ENCODE assay signal across 8 mouse cellular contexts in genomic region chr14:34616821-34617220, GRCm38 (mm10). TPM values are rescaled to one million over a fixed set of nuclear protein-coding genes. Genes with fewer than 3 reads are reported as not detected.
DNase-seq lines count a peak whose midpoint lies in the region; ATAC-seq lines count a peak whose summit lies in the region.

No protein-coding gene starts in this region.

- no peak overlapping the region for H3K4me2 ChIP-seq in heart, embryonic 14.5 days (ENCODE audit: low read length)
- H3K4me2 ChIP-seq in liver, embryonic 12.5 days: no peak overlapping the region
- H3K4me2 ChIP-seq in stomach, embryonic 14.5 days (replicated peaks; ENCODE audit: low read depth, low read length): no peak overlapping the region

- H3K4me3 ChIP-seq in forebrain, embryonic 10.5 days: no peak overlapping the region
- no peak overlapping the region for H3K4me3 ChIP-seq in heart, embryonic 14.5 days (ENCODE audit: control insufficient read depth in 1 of 2, insufficient read depth in 1 of 2, low read depth in 1 of 2, low read length in 2 of 2)
- no peak overlapping the region for H3K4me3 ChIP-seq in liver, embryonic 12.5 days
- H3K4me3 ChIP-seq in stomach, embryonic 14.5 days (ENCODE audit: low read depth, low read length): no peak overlapping the region

- WGBS in forebrain, embryonic 10.5 days: 5% methylated on average over 8 of the region's 8 CpGs
- WGBS in heart, embryonic 14.5 days: 2% methylated on average over 8 of the region's 8 CpGs
- WGBS in liver, embryonic 12.5 days (ENCODE audit: insufficient replicate concordance): 4% methylated on average over 8 of the region's 8 CpGs
- 3% methylated on average over 8 of the region's 8 CpGs for WGBS in stomach, embryonic 14.5 days

- H3K9ac ChIP-seq in heart, embryonic 14.5 days (ENCODE audit: low read length): no peak overlapping the region
- H3K9ac ChIP-seq in liver, embryonic 12.5 days: no peak overlapping the region
- no peak overlapping the region for H3K9ac ChIP-seq in stomach, embryonic 14.5 days (replicated peaks; ENCODE audit: low read depth, low read length)

- no peaks in the 10 kb centered on the region for H3K9me3 ChIP-seq in forebrain, embryonic 10.5 days
- no peaks in the 10 kb centered on the region for H3K9me3 ChIP-seq in heart, embryonic 14.5 days (ENCODE audit: control insufficient read depth, low read length)
- no peaks in the 10 kb centered on the region for H3K9me3 ChIP-seq in liver, embryonic 12.5 days (replicated peaks)
- no peaks in the 10 kb centered on the region for H3K9me3 ChIP-seq in stomach, embryonic 14.5 days (ENCODE audit: control insufficient read depth, low read depth, low read length)

- peaks cover 14% of the 10 kb centered on the region for H3K4me1 ChIP-seq in forebrain, embryonic 10.5 days
- peaks cover 7 to 21% of the 10 kb centered on the region in 2 experiments; a peak in 3 of 4 replicates for H3K4me1 ChIP-seq in heart, embryonic 14.5 days (ENCODE audit: control insufficient read depth in 2 of 2, insufficient read depth in 2 of 2, low read length in 2 of 2)
- H3K4me1 ChIP-seq in liver, embryonic 12.5 days: peaks cover 42% of the 10 kb centered on the region
- 0 out of 2 replicates have a peak, but pooled peaks cover 3% of the 10 kb centered on the region for H3K4me1 ChIP-seq in stomach, embryonic 14.5 days (ENCODE audit: control insufficient read depth, insufficient read depth, low read length)

- no peaks in the 10 kb centered on the region for H3K36me3 ChIP-seq in forebrain, embryonic 10.5 days (replicated peaks)
- no peaks in the 10 kb centered on the region for H3K36me3 ChIP-seq in heart, embryonic 14.5 days (ENCODE audit: control insufficient read depth, insufficient read depth, low read length)
- no peaks in the 10 kb centered on the region for H3K36me3 ChIP-seq in liver, embryonic 12.5 days
- no peaks in the 10 kb centered on the region for H3K36me3 ChIP-seq in stomach, embryonic 14.5 days (ENCODE audit: control insufficient read depth, insufficient read depth, low read length)

- ATAC-seq in CD4-positive, CD25-positive, alpha-beta regulatory T cell, adult 4 months: peak; percentile 96
- 0 out of 2 replicates have a peak, but pooled peaks have one; percentile 5 for ATAC-seq in heart, embryonic 14.5 days (ENCODE audit: insufficient number of reproducible peaks, insufficient read depth, low FRiP score, low read depth)
- ATAC-seq in liver, embryonic 12.5 days: peak; percentile 52
- ATAC-seq in stomach, embryonic 14.5 days (ENCODE audit: insufficient number of reproducible peaks, insufficient read depth, low FRiP score, low read depth): peak; percentile 66; the same call in 1 of the 2 replicates

- peaks cover 59% of the 10 kb centered on the region for H3K27me3 ChIP-seq in forebrain, embryonic 10.5 days (ENCODE audit: poor library complexity, severe bottlenecking)
- peaks cover 18% of the 10 kb centered on the region for H3K27me3 ChIP-seq in heart, embryonic 14.5 days (ENCODE audit: control insufficient read depth, insufficient read depth, low read length)
- H3K27me3 ChIP-seq in liver, embryonic 12.5 days (replicated peaks): peaks cover 25% of the 10 kb centered on the region
- no peaks in the 10 kb centered on the region for H3K27me3 ChIP-seq in stomach, embryonic 14.5 days (ENCODE audit: control insufficient read depth, insufficient read depth, low read length)

- peak; percentile 56 for DNase-seq in brain, embryonic 18.5 days (ENCODE audit: low read depth, low spot score)
- DNase-seq in forebrain, embryonic 10.5 days (ENCODE audit: extremely low spot score, low spot score): peak; percentile 75
- peak; percentile 90 for DNase-seq in kidney, postnatal 10 days
- peak; percentile 80 for DNase-seq in neural tube, embryonic 10.5 days (ENCODE audit: extremely low spot score, low spot score)

- no peak overlapping the region for H3K27ac ChIP-seq in forebrain, embryonic 10.5 days
- H3K27ac ChIP-seq in heart, embryonic 14.5 days (replicated peaks in 1 of 2; ENCODE audit: control insufficient read depth in 1 of 2, insufficient read depth in 1 of 2, low read depth in 2 of 2, low read length in 2 of 2): no peak overlapping the region
- H3K27ac ChIP-seq in liver, embryonic 12.5 days: no peak overlapping the region
- no peak overlapping the region for H3K27ac ChIP-seq in stomach, embryonic 14.5 days (ENCODE audit: low read length)

RNA-seq across cellular contexts. Expression of gene Opn4, which starts 16.9 kb away (rescaled TPM):
- not detected for polyA plus RNA-seq in CD4-positive, CD25-positive, alpha-beta regulatory T cell, adult 4 months (2017; shearing (Covaris generic))
- 0.47 and 1.0 TPM in 2 replicates for polyA plus RNA-seq in forebrain, embryonic 10.5 days (2016; fragmentation: Nextera tagmentation; extraction: Ambion mirVana)
- polyA plus RNA-seq in heart, embryonic 14.5 days (2014; fragmentation: Nextera tagmentation; extraction: Ambion mirVana): 5.0 and 5.2 TPM in 2 replicates
- not detected in 2 replicates for polyA plus RNA-seq in liver, embryonic 12.5 days (2016; fragmentation: Nextera tagmentation; extraction: Ambion mirVana)
- polyA plus RNA-seq in stomach, embryonic 14.5 days (2014; fragmentation: Nextera tagmentation; extraction: Ambion mirVana): not detected in 2 replicates

RNA-seq across cellular contexts. Expression of gene Ldb3, which starts 28.3 kb away (rescaled TPM):
- polyA plus RNA-seq in CD4-positive, CD25-positive, alpha-beta regulatory T cell, adult 4 months (2017; shearing (Covaris generic)): not detected
- 0.05 and 0.06 TPM in 2 replicates for polyA plus RNA-seq in forebrain, embryonic 10.5 days (2016; fragmentation: Nextera tagmentation; extraction: Ambion mirVana)
- polyA plus RNA-seq in heart, embryonic 14.5 days (2014; fragmentation: Nextera tagmentation; extraction: Ambion mirVana): 301 and 314 TPM in 2 replicates
- 0.17 and 0.20 TPM in 2 replicates for polyA plus RNA-seq in liver, embryonic 12.5 days (2016; fragmentation: Nextera tagmentation; extraction: Ambion mirVana)
- polyA plus RNA-seq in stomach, embryonic 14.5 days (2014; fragmentation: Nextera tagmentation; extraction: Ambion mirVana): 1.3 and 1.8 TPM in 2 replicates

RNA-seq across cellular contexts. Expression of gene Wapl, which starts 56.9 kb away (rescaled TPM):
- 10 to 100 TPM; 49.1 to 49.9 TPM for polyA plus RNA-seq in CD4-positive, CD25-positive, alpha-beta regulatory T cell, adult 4 months (2017; shearing (Covaris generic))
- 25.7 and 26.3 TPM in 2 replicates for polyA plus RNA-seq in forebrain, embryonic 10.5 days (2016; fragmentation: Nextera tagmentation; extraction: Ambion mirVana)
- 18.1 and 19.9 TPM in 2 replicates for polyA plus RNA-seq in heart, embryonic 14.5 days (2014; fragmentation: Nextera tagmentation; extraction: Ambion mirVana)
- 43.8 and 46.4 TPM in 2 replicates for polyA plus RNA-seq in liver, embryonic 12.5 days (2016; fragmentation: Nextera tagmentation; extraction: Ambion mirVana)
- 31.1 and 33.6 TPM in 2 replicates for polyA plus RNA-seq in stomach, embryonic 14.5 days (2014; fragmentation: Nextera tagmentation; extraction: Ambion mirVana)

Comparison
In these comparisons a context has a peak if more than half of its experiments do, and no peak if none do; other contexts are left out.
1. ATAC-seq: peak in every context shown above with its lines; median percentile 96 in CD4-positive, CD25-positive, alpha-beta regulatory T cell, adult 4 months; 66 in stomach, embryonic 14.5 days; 52 in liver, embryonic 12.5 days; 5 in heart, embryonic 14.5 days.
2. RNA of gene Ldb3, which starts 28.3 kb away (polyA plus RNA-seq): 301 to 314 TPM in heart, embryonic 14.5 days; 1.3 to 1.8 TPM in stomach, embryonic 14.5 days, 0.17 to 0.20 TPM in liver, embryonic 12.5 days, 0.05 to 0.06 TPM in forebrain, embryonic 10.5 days and not detected in CD4-positive, CD25-positive, alpha-beta regulatory T cell, adult 4 months; every median in the first group is over 100 times any median in the second.
3. Peak in every context shown above with its lines, with median percentiles within 50 percentile points of each other: DNase-seq.